15 mouse cellular contexts compared by ENCODE assay signal in the genomic region with DNA sequence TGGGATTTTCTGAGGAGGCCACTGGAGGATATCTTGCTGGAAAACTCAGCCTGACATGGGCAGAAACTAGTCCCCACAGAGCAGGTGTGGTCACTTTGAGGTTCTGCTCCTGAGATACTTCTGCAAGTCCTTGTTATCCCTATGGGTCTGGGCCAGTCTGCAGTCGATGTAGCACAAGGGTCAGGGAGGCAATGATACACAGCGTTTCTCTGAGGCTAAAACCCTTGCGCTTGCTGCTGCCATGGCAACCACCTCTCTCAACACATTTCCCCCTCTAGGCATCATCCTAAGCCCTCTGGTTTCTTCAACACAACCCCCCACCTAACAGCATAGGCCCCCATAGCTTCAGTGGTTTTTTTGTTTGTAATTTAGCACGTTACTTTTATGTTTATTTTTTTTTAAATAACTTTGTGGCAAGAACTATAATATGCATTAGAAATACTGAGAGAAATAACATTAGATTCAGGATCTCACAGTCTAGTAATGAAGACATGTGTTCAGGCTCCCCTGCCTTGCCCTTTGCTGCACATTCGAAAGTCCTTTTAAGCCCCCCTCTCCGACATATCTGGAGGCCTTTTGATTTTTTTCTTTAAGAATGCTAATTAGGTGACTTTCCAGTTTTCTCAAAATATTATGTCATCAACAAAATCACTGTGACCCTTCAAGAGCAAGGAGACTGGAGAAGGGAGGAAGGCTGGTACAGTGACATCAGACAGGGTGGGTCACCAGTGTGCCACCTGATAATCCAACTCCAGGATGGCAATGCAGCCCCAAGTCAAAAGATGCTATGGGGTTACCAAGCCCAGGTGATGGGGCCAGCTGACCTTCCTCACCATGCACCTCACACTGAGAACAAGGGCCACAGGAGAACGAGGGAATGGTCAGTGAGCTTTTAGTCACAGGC.
A peak's percentile ranks its signal among the peaks of the same experiment; 100 is the strongest.
DNase-seq lines count a peak whose midpoint lies in the region; ATAC-seq and TF ChIP-seq lines count a peak whose summit lies in the region.
"Had no signal": no experiment of that assay in that cellular context is flagged by ENCODE, and none has a peak within 500 bp of the region (broad histone marks: within the 10 kb centered on the region; RNA-seq: fewer than 3 reads in every experiment).

No protein-coding gene starts in this region.

- no peaks in the 10 kb centered on the region for H3K36me3 ChIP-seq in embryonic facial prominence, embryonic 10.5 days (replicated peaks)
- no peaks in the 10 kb centered on the region for H3K36me3 ChIP-seq in hindbrain, embryonic 12.5 days
- no peaks in the 10 kb centered on the region for H3K36me3 ChIP-seq in midbrain, embryonic 14.5 days (ENCODE audit: control insufficient read depth, insufficient read depth, low read length)
- H3K36me3 ChIP-seq in thymus, adult 2 months (ENCODE audit: control insufficient read depth, insufficient read depth, low read length) = no peaks in the 10 kb centered on the region
- H3K36me3 ChIP-seq: embryonic facial prominence, embryonic 12.5 days; limb, embryonic 12.5 days had no signal

- H3K4me1 ChIP-seq in embryonic facial prominence, embryonic 10.5 days = peaks cover 16% of the 10 kb centered on the region
- H3K4me1 ChIP-seq in hindbrain, embryonic 12.5 days = peaks cover 9% of the 10 kb centered on the region; the same call in 1 of the 2 replicates
- peaks cover 11% of the 10 kb centered on the region for H3K4me1 ChIP-seq in midbrain, embryonic 14.5 days (ENCODE audit: control insufficient read depth, insufficient read depth, low read length)
- H3K4me1 ChIP-seq in thymus, adult 2 months (replicated peaks; ENCODE audit: control insufficient read depth, insufficient read depth, low read length) = no peaks in the 10 kb centered on the region
- H3K4me1 ChIP-seq: limb, embryonic 12.5 days had no signal

- no peaks in the 10 kb centered on the region for H3K27me3 ChIP-seq in embryonic facial prominence, embryonic 10.5 days (replicated peaks; ENCODE audit: low read depth, poor library complexity, severe bottlenecking)
- H3K27me3 ChIP-seq in hindbrain, embryonic 12.5 days = no peaks in the 10 kb centered on the region
- H3K27me3 ChIP-seq in midbrain, embryonic 14.5 days (ENCODE audit: control insufficient read depth, insufficient read depth, low read length) = no peaks in the 10 kb centered on the region
- H3K27me3 ChIP-seq in thymus, adult 2 months (ENCODE audit: control insufficient read depth, insufficient read depth, low read length) = no peaks in the 10 kb centered on the region
- H3K27me3 ChIP-seq: embryonic facial prominence, embryonic 12.5 days; limb, embryonic 12.5 days had no signal

- no peak overlapping the region for H3K4me2 ChIP-seq in hindbrain, embryonic 12.5 days (replicated peaks)
- H3K4me2 ChIP-seq in midbrain, embryonic 14.5 days (ENCODE audit: low read length) = no peak overlapping the region
- H3K4me2 ChIP-seq: embryonic facial prominence, embryonic 12.5 days; limb, embryonic 12.5 days had no signal

- peak; percentile 52; the same call in 1 of the 2 replicates for ATAC-seq in hindbrain, embryonic 12.5 days (ENCODE audit: low FRiP score)
- ATAC-seq in midbrain, embryonic 14.5 days (ENCODE audit: low FRiP score, low TSS enrichment) = peak; percentile 57; the same call in 1 of the 2 replicates
- ATAC-seq: activated CD4-positive, CD25-positive, alpha-beta regulatory T cell, adult 4 months; CD4-positive, CD25-positive, alpha-beta regulatory T cell, adult 4 months had no signal

- no peaks in the 10 kb centered on the region for H3K9me3 ChIP-seq in embryonic facial prominence, embryonic 10.5 days
- no peaks in the 10 kb centered on the region for H3K9me3 ChIP-seq in hindbrain, embryonic 12.5 days (replicated peaks)
- no peaks in the 10 kb centered on the region for H3K9me3 ChIP-seq in midbrain, embryonic 14.5 days (ENCODE audit: control insufficient read depth, low read length)
- H3K9me3 ChIP-seq: embryonic facial prominence, embryonic 12.5 days; limb, embryonic 12.5 days had no signal

- no peak overlapping the region for H3K27ac ChIP-seq in embryonic facial prominence, embryonic 10.5 days (replicated peaks)
- H3K27ac ChIP-seq in hindbrain, embryonic 12.5 days = no peak overlapping the region
- no peak overlapping the region for H3K27ac ChIP-seq in midbrain, embryonic 14.5 days (replicated peaks; ENCODE audit: low read depth, low read length)
- no peak overlapping the region for H3K27ac ChIP-seq in thymus, adult 2 months (ENCODE audit: control insufficient read depth, insufficient read depth, low read length)
- H3K27ac ChIP-seq: embryonic facial prominence, embryonic 12.5 days; limb, embryonic 12.5 days had no signal

- DNase-seq in R1 (ENCODE audit: low read depth, low spot score) = peak; percentile 7
- peak; percentile 35 for DNase-seq in embryonic facial prominence, embryonic 10.5 days (ENCODE audit: low spot score)
- DNase-seq in midbrain, embryonic 14.5 days = peak; percentile 75
- DNase-seq in testis, postnatal 14 days (ENCODE audit: low spot score) = no peak
- DNase-seq in thymus, adult 2 months = no peak
- DNase-seq in urinary bladder, postnatal 4 days (ENCODE audit: low spot score in 2 of 2) = no peak
- DNase-seq: cerebellum, adult 11 months; gastrocnemius, postnatal 25 days; lung, postnatal 4 days had no signal

- 50% methylated on average over 7 of the region's 7 CpGs for WGBS in embryonic facial prominence, embryonic 10.5 days
- 49% methylated on average over 7 of the region's 7 CpGs for WGBS in hindbrain, embryonic 12.5 days
- 28% methylated on average over 7 of the region's 7 CpGs for WGBS in midbrain, embryonic 14.5 days
- WGBS in thymus, adult 2 months = 83% methylated on average over 7 of the region's 7 CpGs

- H3K9ac ChIP-seq in hindbrain, embryonic 12.5 days = no peak overlapping the region
- no peak overlapping the region for H3K9ac ChIP-seq in midbrain, embryonic 14.5 days (replicated peaks; ENCODE audit: low read length)
- H3K9ac ChIP-seq: embryonic facial prominence, embryonic 12.5 days; limb, embryonic 12.5 days had no signal

- no peak for TF ChIP-seq POLR2A in thymus, adult 2 months (IDR thresholded peaks at IDR 0.05; ENCODE audit: control insufficient read depth, extremely low read depth, insufficient read depth, low read length, poor library complexity)

- no peak for TF ChIP-seq CTCF in thymus, adult 2 months (IDR thresholded peaks at IDR 0.05; ENCODE audit: borderline replicate concordance, control insufficient read depth, extremely low read depth, insufficient read depth, low read length, poor library complexity)

- H3K4me3 ChIP-seq in embryonic facial prominence, embryonic 10.5 days = no peak overlapping the region
- H3K4me3 ChIP-seq in hindbrain, embryonic 12.5 days = no peak overlapping the region
- no peak overlapping the region for H3K4me3 ChIP-seq in midbrain, embryonic 14.5 days (replicated peaks; ENCODE audit: low read depth, low read length)
- no peak overlapping the region for H3K4me3 ChIP-seq in thymus, adult 2 months (ENCODE audit: control insufficient read depth, insufficient read depth, low read length)
- H3K4me3 ChIP-seq: embryonic facial prominence, embryonic 12.5 days; limb, embryonic 12.5 days; myocyte had no signal

Comparison
In these comparisons a context has a peak if more than half of its experiments do, and no peak if none do; other contexts are left out.
1. DNase-seq: peak in R1 (single experiment), embryonic facial prominence, embryonic 10.5 days (single experiment) and midbrain, embryonic 14.5 days (single experiment); none in testis, postnatal 14 days (single experiment), thymus, adult 2 months (single experiment) and urinary bladder, postnatal 4 days (0 of 2).